9 mouse cellular contexts compared by ENCODE assay signal in genomic region chr7:19301461-19302263, GRCm38 (mm10). TPM values are rescaled to one million over a fixed set of nuclear protein-coding genes. Genes with fewer than 3 reads are reported as not detected.
DNase-seq lines count a peak whose midpoint lies in the region; ATAC-seq lines count a peak whose summit lies in the region.
"Had no signal": no experiment of that assay in that cellular context is flagged by ENCODE, and none has a peak within 500 bp of the region (broad histone marks: within the 10 kb centered on the region; RNA-seq: fewer than 3 reads in every experiment).

No protein-coding gene starts in this region.

- peaks cover 38% of the 10 kb centered on the region for H3K4me1 ChIP-seq in kidney, embryonic 15.5 days
- peaks cover 35% of the 10 kb centered on the region for H3K4me1 ChIP-seq in embryonic facial prominence, embryonic 10.5 days

- H3K27me3 ChIP-seq in kidney, embryonic 15.5 days, result peaks cover 55% of the 10 kb centered on the region
- H3K27me3 ChIP-seq in embryonic facial prominence, embryonic 10.5 days (replicated peaks; ENCODE audit: low read depth, poor library complexity, severe bottlenecking), result peaks cover 55% of the 10 kb centered on the region

- no peak overlapping the region for H3K27ac ChIP-seq in kidney, embryonic 15.5 days
- no peak overlapping the region for H3K27ac ChIP-seq in embryonic facial prominence, embryonic 10.5 days (replicated peaks)

- H3K4me3 ChIP-seq in kidney, embryonic 15.5 days (replicated peaks), result peak overlapping the region; percentile 56
- peak overlapping the region; percentile 56 for H3K4me3 ChIP-seq in embryonic facial prominence, embryonic 10.5 days

- no peaks in the 10 kb centered on the region for H3K36me3 ChIP-seq in kidney, embryonic 15.5 days
- H3K36me3 ChIP-seq in embryonic facial prominence, embryonic 10.5 days (replicated peaks), result no peaks in the 10 kb centered on the region

- ATAC-seq in kidney, embryonic 15.5 days (replicated peaks; ENCODE audit: low FRiP score), result no peak

- no peaks in the 10 kb centered on the region for H3K9me3 ChIP-seq in kidney, embryonic 15.5 days (replicated peaks)
- no peaks in the 10 kb centered on the region for H3K9me3 ChIP-seq in embryonic facial prominence, embryonic 10.5 days

- WGBS in kidney, embryonic 15.5 days, result 8% methylated on average over 16 of the region's 16 CpGs
- 11% methylated on average over 16 of the region's 16 CpGs for WGBS in embryonic facial prominence, embryonic 10.5 days

- peak overlapping the region; percentile 58 for H3K4me2 ChIP-seq in kidney, embryonic 15.5 days

- DNase-seq in kidney, postnatal 10 days, result no peak
- DNase-seq in embryonic facial prominence, embryonic 10.5 days (ENCODE audit: low spot score), result no peak
- DNase-seq in induced T-regulatory cell, adult 2 months (ENCODE audit: low read depth), result peak; percentile 79
- DNase-seq in natural killer cell, adult 2 months (ENCODE audit: low spot score in 2 of 2), result peak; percentile 25 to 35
- no peak for DNase-seq in adrenal gland, adult 18-20 months (ENCODE audit: low spot score in 2 of 2)
- no peak for DNase-seq in lung, postnatal 25 days (ENCODE audit: low spot score)
- no peak for DNase-seq in cerebellum, postnatal 4 days (ENCODE audit: low spot score in 2 of 2)

- peak overlapping the region; percentile 31; the same call in 1 of the 2 replicates for H3K9ac ChIP-seq in kidney, embryonic 15.5 days

RNA-seq across cellular contexts. Expression of gene Fosb, which starts 8.2 kb away (rescaled TPM):
- polyA plus RNA-seq in kidney, embryonic 15.5 days (2015; fragmentation: Nextera tagmentation; extraction: Ambion mirVana), result 0.09 and 0.26 TPM in 2 replicates
- 0.09 TPM in 1 of 2 replicates, not detected in the other for polyA plus RNA-seq in embryonic facial prominence, embryonic 10.5 days (2016; fragmentation: Nextera tagmentation; extraction: Ambion mirVana)
- total RNA-seq in adrenal gland, adult 18-20 months (2021), result 10 to 100 TPM; 15.9 to 23.2 TPM

RNA-seq across cellular contexts. Expression of gene Rtn2, which starts 19.2 kb away (rescaled TPM):
- 8.3 and 9.2 TPM in 2 replicates for polyA plus RNA-seq in kidney, embryonic 15.5 days (2015; fragmentation: Nextera tagmentation; extraction: Ambion mirVana)
- polyA plus RNA-seq in embryonic facial prominence, embryonic 10.5 days (2016; fragmentation: Nextera tagmentation; extraction: Ambion mirVana), result 16.6 and 18.8 TPM in 2 replicates
- 1 to 10 TPM; 5.0 to 8.6 TPM for total RNA-seq in adrenal gland, adult 18-20 months (2021)
- total RNA-seq: neutrophil, adult 5-6 weeks had no signal

RNA-seq across cellular contexts. Expression of gene Ppm1n, which starts 21.8 kb away (rescaled TPM):
- polyA plus RNA-seq in kidney, embryonic 15.5 days (2015; fragmentation: Nextera tagmentation; extraction: Ambion mirVana), result 0.13 TPM in 1 of 2 replicates, not detected in the other
- polyA plus RNA-seq in embryonic facial prominence, embryonic 10.5 days (2016; fragmentation: Nextera tagmentation; extraction: Ambion mirVana), result 0.25 TPM in 1 of 2 replicates, not detected in the other
- not detected for total RNA-seq in adrenal gland, adult 18-20 months (2021)
- total RNA-seq: neutrophil, adult 5-6 weeks had no signal

RNA-seq across cellular contexts. Expression of gene Vasp, which starts 30.0 kb away (rescaled TPM):
- 87.4 and 89.8 TPM in 2 replicates for polyA plus RNA-seq in kidney, embryonic 15.5 days (2015; fragmentation: Nextera tagmentation; extraction: Ambion mirVana)
- polyA plus RNA-seq in embryonic facial prominence, embryonic 10.5 days (2016; fragmentation: Nextera tagmentation; extraction: Ambion mirVana), result 56.7 and 61.1 TPM in 2 replicates
- total RNA-seq in adrenal gland, adult 18-20 months (2021), result 10 to 100 TPM; 42.9 to 56.4 TPM

RNA-seq across cellular contexts. Expression of gene Ercc1, which starts 42.9 kb away (rescaled TPM):
- polyA plus RNA-seq in kidney, embryonic 15.5 days (2015; fragmentation: Nextera tagmentation; extraction: Ambion mirVana), result 85.7 and 87.2 TPM in 2 replicates
- polyA plus RNA-seq in embryonic facial prominence, embryonic 10.5 days (2016; fragmentation: Nextera tagmentation; extraction: Ambion mirVana), result 102 and 107 TPM in 2 replicates
- 10 to 100 TPM; 31.2 to 41.0 TPM for total RNA-seq in adrenal gland, adult 18-20 months (2021)

Comparison
In these comparisons a context has a peak if more than half of its experiments do, and no peak if none do; other contexts are left out.
1. DNase-seq: peak in induced T-regulatory cell, adult 2 months (single experiment) and natural killer cell, adult 2 months (2 of 2); none in kidney, postnatal 10 days (single experiment), embryonic facial prominence, embryonic 10.5 days (single experiment), adrenal gland, adult 18-20 months (0 of 2), lung, postnatal 25 days (single experiment) and cerebellum, postnatal 4 days (0 of 2).